Mouse (Mus musculus): Measurements from ENCODE around the gene Shank3.

Shank3 gene

DNA sequence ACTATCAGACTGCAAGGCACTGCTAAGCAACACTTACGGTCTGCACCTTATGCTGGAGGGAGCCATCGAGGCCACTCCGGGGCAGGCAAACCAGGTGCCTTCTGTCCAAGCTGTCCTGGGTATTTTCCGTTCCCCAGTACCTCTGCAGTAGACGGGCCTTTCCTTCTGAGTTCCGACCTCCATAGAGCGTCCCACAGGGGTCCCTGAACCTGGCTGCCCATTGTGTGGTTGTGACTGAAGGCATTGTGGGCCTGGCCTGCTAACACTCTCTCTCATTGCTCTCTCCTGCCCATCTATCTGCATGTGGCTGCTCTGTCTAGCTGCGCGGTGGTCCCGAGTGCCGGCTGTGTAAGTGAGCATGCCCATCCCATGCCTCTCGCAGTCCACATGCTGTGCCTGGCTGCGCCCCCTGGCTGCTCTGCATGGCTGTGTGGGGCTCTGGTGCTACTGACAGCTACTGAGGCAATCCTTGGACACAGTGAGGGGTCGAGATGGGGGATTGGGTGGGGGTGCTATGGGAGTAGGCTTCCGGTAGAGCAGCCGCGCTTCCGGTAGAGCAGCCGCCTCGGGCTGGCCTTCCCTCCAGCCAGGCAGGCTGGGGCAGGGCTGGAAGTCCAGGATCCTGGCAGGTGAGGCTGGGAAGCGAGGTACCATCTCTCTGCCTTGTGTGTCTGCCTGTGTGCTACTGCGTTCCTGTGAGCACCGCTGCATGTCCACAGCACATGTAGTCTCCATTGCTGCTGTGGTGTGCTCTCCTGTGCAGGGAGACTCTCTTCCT is 57.2 kb downstream of the Shank3 start:
- no peak for DNase-seq (ENCODE audit: low read depth)

DNA sequence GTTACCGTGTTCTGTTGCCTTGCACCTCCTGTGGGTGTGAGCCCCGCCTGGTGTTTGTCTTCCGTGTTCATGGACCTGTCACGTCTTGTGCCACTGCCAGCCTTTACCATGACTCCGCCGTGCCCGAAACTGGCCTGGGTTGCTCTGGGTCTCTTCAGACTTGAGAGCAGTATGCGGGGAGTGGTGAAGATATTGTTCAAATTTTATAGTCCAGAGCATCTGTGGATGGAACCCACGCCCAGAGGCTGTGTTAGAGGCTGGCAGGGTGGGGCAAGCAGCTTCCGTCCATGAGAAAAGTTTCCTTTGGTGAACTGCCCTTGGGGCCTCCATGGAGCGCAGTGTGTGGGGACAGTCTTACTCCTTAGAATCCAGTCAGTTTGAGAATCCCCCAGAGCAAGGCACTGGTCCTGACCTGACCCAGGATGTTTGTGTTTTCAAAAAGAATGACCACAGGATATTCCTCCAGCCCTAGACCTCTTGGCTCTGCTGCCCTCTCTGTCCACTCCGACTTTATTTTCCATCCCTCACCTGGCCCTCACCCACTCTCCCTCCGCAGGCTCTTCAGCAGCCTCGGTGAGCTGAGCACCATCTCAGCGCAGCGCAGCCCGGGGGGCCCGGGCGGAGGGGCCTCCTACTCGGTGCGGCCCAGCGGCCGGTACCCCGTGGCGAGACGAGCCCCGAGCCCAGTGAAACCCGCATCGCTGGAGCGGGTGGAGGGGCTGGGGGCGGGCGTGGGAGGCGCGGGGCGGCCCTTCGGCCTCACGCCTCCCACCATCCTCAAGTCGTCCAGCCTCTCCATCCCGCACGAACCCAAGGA is 58.0 kb downstream of the Shank3 start:
- DNase-seq (ENCODE audit: low read depth): no peak

DNA sequence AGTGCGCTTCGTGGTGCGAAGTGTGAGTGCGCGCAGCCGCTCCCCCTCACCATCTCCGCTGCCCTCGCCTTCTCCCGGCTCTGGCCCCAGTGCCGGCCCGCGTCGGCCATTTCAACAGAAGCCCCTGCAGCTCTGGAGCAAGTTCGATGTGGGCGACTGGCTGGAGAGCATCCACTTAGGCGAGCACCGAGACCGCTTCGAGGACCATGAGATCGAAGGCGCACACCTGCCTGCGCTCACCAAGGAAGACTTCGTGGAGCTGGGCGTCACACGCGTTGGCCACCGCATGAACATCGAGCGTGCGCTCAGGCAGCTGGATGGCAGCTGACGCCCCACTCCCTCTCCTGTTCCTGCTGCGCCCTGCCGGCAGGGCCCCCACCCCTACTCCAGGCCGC is 58.6 kb downstream of the Shank3 start:
- no peak for DNase-seq (ENCODE audit: low read depth)

DNA sequence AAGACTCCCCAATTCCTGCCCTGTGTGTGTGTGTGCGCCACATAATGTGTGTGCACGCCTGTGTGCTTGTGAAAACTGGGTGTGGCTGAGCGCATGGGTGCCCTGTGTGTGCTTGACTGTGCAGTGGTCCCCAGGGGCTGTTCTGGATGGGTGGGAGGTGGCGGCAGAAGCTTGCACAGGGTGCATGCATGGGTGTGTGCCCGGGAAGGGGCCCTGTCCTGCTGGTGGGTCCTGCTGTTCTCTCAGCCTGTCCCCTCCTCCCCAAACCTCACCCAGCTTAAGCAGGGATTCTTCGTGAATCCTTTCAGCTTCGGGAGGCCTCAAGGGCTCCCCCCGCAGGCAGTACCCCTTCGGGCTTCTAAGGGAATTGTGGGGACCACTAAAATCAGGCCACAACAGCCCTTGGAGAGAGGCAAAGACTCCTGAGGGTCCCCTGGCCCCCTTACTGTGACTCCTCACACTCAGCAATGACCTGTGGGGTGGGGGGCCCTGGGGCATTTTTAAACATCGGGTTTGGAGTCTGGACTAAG is 59.8 kb downstream of the Shank3 start:
- DNase-seq (ENCODE audit: low read depth): no peak

DNA sequence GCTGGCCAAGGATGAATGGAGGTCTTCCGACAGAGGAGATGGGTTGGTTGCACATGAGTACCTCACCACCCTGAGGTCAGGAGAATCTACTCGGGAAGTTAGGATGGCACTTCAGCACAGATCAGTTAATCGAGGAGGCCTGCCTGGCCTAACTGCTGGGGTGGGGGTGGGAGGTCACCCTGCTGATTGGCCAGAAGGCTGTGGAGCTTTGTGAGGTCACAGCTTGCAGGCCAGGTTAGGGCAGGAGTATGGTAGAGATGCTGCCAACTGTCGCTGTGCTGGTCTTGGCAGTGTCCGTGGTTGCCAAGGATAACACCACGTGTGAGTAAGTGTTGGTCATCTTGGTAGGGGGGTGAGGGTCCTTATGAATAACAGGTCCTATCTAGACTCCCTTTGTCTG is 68.7 kb downstream of the Shank3 start, which contains the start of gene Acr:
Gene Acr (plus strand): TSS at position 213 of the 400 bp plus-strand sequence.
- no peak for DNase-seq (ENCODE audit: low read depth)

DNA sequence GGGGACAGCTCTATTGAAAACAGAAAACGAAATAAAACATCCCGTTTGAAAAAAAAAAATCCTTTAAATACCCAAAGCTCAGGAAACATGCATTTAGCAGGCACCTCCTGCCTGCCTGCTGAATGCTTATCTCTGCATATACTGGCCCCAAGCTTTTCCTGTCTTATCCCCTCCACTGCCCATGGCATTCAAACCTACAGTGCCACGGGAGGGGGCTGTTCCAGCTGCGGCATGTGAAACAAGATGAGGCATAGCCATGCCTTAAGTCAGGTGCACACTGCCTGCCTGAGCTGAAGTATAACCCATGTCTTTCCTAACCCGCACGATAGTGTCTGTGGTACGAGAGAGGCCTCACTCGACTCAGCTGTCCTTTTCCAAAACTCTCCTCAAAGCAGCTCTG is 72.7 kb downstream of the Shank3 start:
- DNase-seq (ENCODE audit: low read depth): no peak

DNA sequence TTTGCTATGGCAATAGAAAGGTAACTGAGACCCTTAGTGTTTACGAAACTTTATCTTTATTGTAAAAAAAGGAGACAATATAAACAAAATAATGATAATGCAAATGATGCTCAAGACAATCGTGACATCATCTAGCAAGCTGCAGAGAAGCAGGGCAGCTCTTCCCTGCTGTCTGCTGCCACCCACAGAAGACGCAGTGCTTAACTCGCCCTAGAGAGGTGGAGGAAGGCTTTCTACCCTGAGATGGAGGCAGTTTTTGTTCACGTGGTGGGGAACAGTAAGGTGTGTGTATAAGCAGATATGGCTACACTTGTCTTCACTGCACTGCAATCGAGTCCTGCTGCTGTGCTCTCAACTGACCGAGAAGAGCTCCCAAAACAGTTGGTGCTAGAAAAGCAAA is 83.1 kb downstream of the Shank3 start:
- no peak for DNase-seq (ENCODE audit: low read depth)

DNA sequence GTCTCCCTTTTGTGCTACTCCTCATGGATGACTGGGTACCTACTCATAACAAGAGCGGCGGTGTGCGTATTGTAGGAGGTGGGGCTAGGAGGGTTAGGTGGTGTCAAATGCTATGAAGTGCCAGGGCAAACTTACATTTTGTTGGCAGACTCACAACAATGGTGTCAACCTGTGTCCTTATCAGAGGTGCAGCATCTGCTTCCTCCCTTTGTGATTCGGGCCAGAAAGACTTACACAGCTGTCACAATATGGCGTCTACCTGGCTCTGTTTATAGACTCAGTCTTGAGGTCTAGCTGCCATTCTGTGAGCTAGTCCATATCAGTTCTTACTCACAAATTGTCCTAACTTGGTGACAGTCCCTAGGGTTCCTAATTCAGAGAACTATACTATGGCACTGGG is 85.7 kb downstream of the Shank3 start:
- no peak for DNase-seq (ENCODE audit: low read depth)

DNA sequence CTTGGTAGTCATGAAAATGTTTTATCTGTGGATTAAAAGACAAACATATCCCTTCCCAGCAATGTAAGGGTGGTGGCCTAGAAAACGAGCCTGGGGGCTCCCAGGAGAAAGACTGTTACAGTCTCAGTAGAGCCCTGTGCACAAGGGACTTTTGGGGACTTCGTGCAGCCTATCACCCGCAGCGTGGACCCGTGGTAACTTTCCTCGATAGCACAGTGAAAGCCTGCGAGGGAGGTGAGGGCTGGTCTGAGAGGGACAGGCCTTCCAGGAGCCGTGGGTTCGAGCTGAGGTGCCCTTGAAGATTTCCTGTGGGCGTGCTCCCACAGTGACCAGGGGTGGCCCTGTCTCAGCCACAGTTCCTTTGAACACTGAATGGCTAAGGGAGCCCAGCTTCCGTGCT is 86.2 kb downstream of the Shank3 start:
- DNase-seq (ENCODE audit: low read depth): no peak

DNA sequence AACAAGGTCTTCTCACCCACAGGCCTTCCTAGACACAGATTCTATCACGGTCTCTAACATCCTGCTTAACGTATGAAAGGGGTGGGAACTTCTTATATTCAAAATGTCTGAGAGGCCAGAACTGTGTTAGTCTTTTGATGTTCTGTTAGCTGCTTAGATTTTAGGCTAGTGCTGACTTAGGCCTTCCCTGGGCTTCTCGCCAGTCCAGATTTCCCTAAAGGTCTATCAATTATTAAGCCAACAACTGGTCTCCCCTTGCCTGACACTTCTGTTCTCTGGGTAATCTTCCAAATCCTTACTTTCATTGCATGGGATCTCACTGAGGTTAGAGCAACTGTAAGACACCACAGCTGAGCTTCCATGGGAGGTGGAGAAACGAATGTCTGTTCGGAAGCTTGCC is 89.7 kb downstream of the Shank3 start:
- no peak for DNase-seq (ENCODE audit: low read depth)

DNA sequence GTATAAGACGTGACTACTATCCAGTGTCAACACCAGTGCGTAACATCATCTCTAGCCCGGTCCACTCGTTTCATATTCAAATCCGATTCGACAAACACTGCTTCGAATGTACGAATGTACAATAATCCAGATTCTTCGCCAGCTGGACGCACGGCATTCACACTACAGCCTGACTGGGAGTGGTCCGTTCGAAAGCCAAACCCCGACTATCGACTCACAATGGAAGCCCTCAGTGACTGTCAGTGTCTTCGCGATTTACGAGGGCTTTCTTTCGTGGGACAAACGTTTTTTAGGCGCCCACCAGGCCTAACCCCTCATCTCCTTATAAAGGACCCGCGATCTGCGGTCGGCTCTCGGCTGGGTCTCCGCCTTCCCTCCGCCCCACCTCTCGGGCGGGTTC is 91.9 kb downstream of the Shank3 start:
- DNase-seq (ENCODE audit: low read depth): peak; percentile 3

DNA sequence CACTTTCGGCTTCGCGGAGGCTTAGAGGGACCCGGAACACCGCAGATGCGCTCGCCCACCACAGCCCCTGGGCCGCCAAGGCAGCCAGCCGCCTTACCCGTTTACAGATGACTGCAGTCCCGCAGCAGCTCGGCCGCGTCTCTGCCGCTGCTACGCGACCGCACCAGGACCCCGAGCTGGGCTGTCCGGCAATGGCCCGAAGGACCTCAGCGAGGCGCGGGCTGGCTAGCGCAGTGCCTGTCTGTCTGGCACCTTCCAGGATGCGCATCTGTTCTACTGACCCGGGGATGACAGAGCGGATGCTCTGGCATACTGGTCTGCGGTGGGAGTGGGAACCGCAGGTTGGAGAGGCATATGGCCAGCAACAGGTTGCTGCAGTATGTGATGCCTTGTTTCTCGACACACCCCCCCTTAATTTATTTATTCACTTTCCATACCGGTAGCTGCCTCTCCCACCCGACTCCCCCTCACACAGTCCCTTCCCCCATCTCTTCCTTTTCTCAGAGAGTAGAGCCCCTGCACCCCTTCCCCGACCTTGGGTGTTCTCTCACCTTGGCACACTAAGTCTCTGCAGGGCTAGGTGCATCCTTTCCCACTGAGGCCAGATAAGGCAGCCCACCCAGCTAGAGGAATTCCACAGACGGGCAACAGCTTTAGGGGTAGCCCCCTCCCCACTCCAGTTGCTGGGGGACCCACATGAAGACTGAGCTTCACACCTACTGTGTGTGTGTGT is 92.5 kb downstream of the Shank3 start, which contains the start of gene Rabl2:
Gene Rabl2 (minus strand): TSS at position 201 of the 733 bp plus-strand sequence.
- peak; percentile 61 for DNase-seq (ENCODE audit: low read depth)

DNA sequence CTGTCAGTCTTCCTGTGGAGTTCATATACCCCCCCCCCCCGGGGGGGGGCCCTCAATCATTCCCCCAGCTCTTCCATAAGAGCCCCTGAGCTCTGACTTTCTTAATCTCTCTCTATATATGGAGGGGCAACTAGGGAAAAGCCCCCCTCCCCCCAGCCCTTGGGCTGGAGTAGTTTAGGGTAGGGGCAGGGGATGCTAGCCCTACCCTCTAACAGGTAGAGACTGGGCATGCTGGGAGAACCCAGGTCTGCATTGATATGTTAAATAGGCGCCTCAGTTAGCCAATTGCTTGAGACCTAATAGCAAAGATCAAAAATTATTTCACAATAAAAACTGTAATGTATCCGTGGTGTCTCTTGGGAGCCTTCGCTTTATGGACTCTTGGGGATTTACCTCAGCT is 93.1 kb downstream of the Shank3 start:
- no peak for DNase-seq (ENCODE audit: low read depth)

DNA sequence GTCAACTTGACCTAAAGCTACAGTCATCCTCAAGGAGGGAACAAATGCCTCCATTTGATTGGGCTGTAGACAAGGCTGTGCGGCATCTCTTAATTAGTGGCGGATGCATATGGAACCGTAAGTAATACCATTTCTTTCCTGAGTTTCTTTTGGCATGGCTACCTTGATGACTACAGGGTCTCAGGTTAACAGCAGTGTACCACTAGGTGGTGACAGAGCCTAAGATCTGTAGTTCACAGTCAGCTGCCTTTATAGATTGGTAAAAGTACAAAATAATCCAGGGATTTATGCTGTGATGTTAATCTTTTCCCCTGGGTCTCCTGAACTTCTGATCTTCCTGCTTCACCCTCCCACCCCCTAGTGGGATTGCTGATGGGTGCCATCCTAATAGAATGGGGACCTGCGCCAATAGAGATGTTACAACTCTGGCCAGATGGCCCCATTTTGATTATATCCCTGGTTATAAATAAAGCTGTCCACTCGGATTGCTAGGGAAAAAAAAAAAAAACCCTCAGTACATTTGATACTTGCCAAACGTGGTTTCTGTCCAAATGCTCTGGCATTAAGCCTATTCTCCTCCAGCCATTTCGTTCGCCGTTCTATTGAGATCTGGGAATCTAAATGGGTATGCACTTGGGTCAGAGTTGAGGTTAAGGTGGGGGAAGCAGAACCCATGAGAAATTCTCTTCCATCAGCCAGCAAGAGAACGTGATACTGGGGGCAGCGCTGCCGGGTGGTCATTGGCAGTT is 106.6 kb downstream of the Shank3 start:
- no peak for DNase-seq (ENCODE audit: low read depth)

DNA sequence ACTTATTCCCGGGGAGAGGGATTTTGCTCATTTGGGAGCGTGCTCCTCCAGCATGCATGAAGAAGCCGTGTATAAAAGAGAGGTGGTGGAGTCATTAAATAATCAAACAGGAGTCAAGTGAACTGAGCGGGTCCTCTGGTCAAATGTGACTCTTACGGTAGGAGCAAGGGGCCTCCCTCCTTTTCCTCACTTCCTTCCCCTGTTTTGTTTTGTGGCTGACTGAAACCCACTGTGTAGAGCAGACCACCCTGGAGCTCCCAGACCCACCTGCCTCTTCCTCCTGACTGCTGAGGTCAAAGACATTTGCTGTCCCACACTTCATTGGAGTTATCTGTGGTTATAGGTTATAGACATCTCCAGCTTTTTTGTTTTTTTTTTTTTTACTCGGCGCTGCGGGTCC is 108.1 kb downstream of the Shank3 start:
- no peak for DNase-seq (ENCODE audit: low read depth)

DNA sequence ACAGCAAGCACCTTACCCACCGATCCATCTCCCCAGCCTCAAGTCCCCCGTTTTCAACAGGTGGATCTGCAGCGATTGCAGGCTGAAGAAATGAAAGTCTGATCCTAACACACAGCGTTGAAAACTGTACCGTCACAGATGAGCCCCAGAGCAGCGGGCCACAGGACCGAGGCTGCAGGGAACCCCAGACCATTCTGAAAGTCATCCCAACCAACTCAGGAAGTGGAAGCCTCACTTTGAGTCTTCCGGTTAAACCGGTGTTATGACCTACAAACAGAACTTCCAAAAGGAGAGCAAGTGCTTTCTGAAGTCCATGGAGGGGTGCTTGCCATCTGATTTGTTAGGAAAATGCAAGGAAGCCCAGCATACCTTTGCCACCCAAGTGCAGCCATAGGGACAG is 108.5 kb downstream of the Shank3 start:
- no peak for DNase-seq (ENCODE audit: low read depth)
